Mouse (Mus musculus) limb, embryonic 11.5 days (tissue): ENCODE measurements around the gene Tbc1d10c. TPM values are rescaled to one million over a fixed set of nuclear protein-coding genes. Genes with fewer than 3 reads are reported as not detected.
"Not testable (repeated sequence)": the region's sequence is repeated elsewhere in the genome, so short reads cannot be mapped to it uniquely, and the experiment has no call there.

ENCODE experiments used
- ATAC-seq: fragments of 200-750 bp; cut with Nextera tagmentation; 2 replicates; pipeline ENCODE4 v1.8.0; 2017; ENCODE audit warnings: low read depth; ENCODE audit not compliant: insufficient number of reproducible peaks, low FRiP score, low TSS enrichment
- DNase-seq: peaks from one replicate; pipeline ENCODE4 v3.0.0-alpha.2; 2015; ENCODE audit warnings: low spot score
- H3K27ac ChIP-seq: fragments of 300-500 bp; sonication (generic); replicated peaks from 2 replicates; pipeline ENCODE4 v1.5.1; 2014; ENCODE audit warnings: low read depth, mild to moderate bottlenecking, low read length
- H3K27me3 ChIP-seq: fragments of 300-500 bp; sonication (generic); 2 replicates; pipeline ENCODE4 v1.6.1; 2014; ENCODE audit warnings: mild to moderate bottlenecking, low read length, mixed read lengths; ENCODE audit not compliant: control insufficient read depth, insufficient read depth
- H3K36me3 ChIP-seq: fragments of 300-500 bp; sonication (generic); 2 replicates; pipeline ENCODE4 v1.6.1; 2014; ENCODE audit warnings: mild to moderate bottlenecking, low read length, moderate library complexity, mixed read lengths; ENCODE audit not compliant: control insufficient read depth, insufficient read depth
- H3K4me1 ChIP-seq: fragments of 300-500 bp; sonication (generic); 2 replicates; pipeline ENCODE4 v1.6.1; 2014; ENCODE audit warnings: low read length, mixed read lengths; ENCODE audit not compliant: control insufficient read depth, insufficient read depth
- H3K4me2 ChIP-seq: fragments of 300-500 bp; sonication (generic); 2 replicates; pipeline ENCODE4 v1.6.1; 2014; ENCODE audit warnings: low read depth, mild to moderate bottlenecking, moderate library complexity; ENCODE audit not compliant: severe bottlenecking
- H3K4me3 ChIP-seq: fragments of 300-500 bp; sonication (generic); 2 replicates; pipeline ENCODE4 v1.5.1; 2014; ENCODE audit warnings: low read depth, low read length
- H3K9ac ChIP-seq: fragments of 300-500 bp; sonication (generic); 2 replicates; pipeline ENCODE4 v1.6.1; 2014; ENCODE audit warnings: mild to moderate bottlenecking, low read length
- H3K9me3 ChIP-seq: fragments of 300-500 bp; sonication (generic); 2 replicates; pipeline ENCODE4 v1.6.1; 2016; ENCODE audit warnings: low read length; ENCODE audit not compliant: control insufficient read depth
- WGBS: fragments of 180-500 bp; shearing (Covaris S2); extraction: QIAGEN DNeasy Blood & Tissue Kit; methylation state at CpG from one replicate; pipeline ENCODE4 v1.1.7; 2014; 5-methylcytosine and 5-hydroxymethylcytosine counted together
- polyA plus RNA-seq: library from polyadenylated mRNA; unstranded; fragments of >200 nt; fragmentation: Nextera tagmentation; extraction: Ambion mirVana; gene quantifications from 2 replicates; pipeline ENCODE4 v1.2.1, GENCODE M21; 2014

The Tbc1d10c gene
- polyA plus RNA-seq, 1 experiment from 2014 or later, result 0.89 TPM

GRCm38 (mm10) chr19:4142416-4143173 lies 48.5 kb downstream of the Tbc1d10c start:
- H3K27ac ChIP-seq, result no peak overlapping the region
- no peak overlapping the region for H3K4me3 ChIP-seq
- DNase-seq (no peak), ATAC-seq (no peak)
- H3K27me3 ChIP-seq, result no peaks in the 10 kb centered on the region
- WGBS, result 91% methylated on average over 18 of the region's 18 CpGs
- no peak overlapping the region for H3K9ac ChIP-seq
- H3K4me1 ChIP-seq, result 0 out of 2 replicates have a peak, but pooled peaks cover under 1% of the 10 kb centered on the region
- no peaks in the 10 kb centered on the region for H3K9me3 ChIP-seq
- no peaks in the 10 kb centered on the region for H3K36me3 ChIP-seq
- no peak overlapping the region for H3K4me2 ChIP-seq

DNA sequence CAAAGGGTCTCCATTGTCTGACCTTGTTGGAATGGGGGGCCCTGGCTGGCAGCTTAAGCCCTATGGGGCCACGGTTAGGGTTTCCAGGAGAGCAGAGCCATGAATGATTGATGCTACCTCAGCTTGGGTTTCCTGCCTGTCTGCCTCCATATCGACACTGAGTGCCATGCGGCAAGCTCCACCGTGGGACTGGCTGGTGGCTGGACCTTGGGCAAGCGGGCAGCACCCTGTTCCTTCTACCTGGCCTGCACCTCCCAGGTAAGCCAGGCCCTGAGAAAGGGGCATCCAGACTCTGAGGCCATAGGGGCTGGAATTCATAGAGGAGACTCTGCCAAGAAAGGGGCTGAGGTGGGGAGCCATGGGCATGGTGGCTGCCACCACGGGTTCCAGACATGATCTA lies 50.9 kb downstream of the Tbc1d10c start:
- Histone ChIP-seq H3K27me3 (no peaks in the 10 kb centered on the region), H3K9me3 (no peaks in the 10 kb centered on the region), H3K27ac (no peak overlapping the region), H3K9ac (no peak overlapping the region), H3K4me1 (no peaks in the 10 kb centered on the region), H3K4me3 (no peak overlapping the region), H3K36me3 (no peaks in the 10 kb centered on the region), H3K4me2 (no peak overlapping the region)
- ATAC-seq (no peak), DNase-seq (no peak)
- WGBS, result 82% methylated on average over 6 of the region's 6 CpGs

DNA sequence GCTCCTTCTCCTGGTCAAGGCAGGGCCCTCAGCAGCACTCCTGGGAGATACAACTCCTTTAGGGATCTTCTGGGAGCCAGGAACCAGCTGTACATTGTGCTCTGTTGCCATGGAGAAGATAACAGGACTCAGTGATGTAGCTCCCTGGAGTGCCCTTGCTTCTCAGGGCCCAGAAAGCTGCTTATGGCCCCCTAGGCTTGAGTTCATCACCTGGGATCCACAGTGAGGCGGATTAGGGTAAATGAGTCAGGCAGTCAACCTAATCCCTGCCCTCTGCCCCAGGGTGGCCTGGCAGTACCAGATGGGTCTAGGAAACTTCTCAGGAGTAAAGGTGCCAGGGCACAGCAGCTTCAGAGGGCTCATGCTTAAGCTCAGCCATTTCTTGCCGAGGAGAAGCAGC lies 51.6 kb downstream of the Tbc1d10c start, which contains the start of gene Gpr152:
Gpr152 (plus strand) TSS at position 342 of the 400 bp plus-strand sequence.
- ATAC-seq (no peak), DNase-seq (no peak)
- H3K9ac ChIP-seq, result no peak within 1 kb of the TSS
- no peaks in the 10 kb centered on the region for H3K9me3 ChIP-seq
- no peaks in the 10 kb centered on the region for H3K4me1 ChIP-seq
- no peak within 1 kb of the TSS for H3K27ac ChIP-seq
- no peak within 1 kb of the TSS for H3K4me2 ChIP-seq
- no peaks in the 10 kb centered on the region for H3K36me3 ChIP-seq
- no peak within 1 kb of the TSS for H3K4me3 ChIP-seq
- H3K27me3 ChIP-seq, result no peaks in the 10 kb centered on the region
- 68% methylated on average over 2 of the region's 2 CpGs for WGBS

DNA sequence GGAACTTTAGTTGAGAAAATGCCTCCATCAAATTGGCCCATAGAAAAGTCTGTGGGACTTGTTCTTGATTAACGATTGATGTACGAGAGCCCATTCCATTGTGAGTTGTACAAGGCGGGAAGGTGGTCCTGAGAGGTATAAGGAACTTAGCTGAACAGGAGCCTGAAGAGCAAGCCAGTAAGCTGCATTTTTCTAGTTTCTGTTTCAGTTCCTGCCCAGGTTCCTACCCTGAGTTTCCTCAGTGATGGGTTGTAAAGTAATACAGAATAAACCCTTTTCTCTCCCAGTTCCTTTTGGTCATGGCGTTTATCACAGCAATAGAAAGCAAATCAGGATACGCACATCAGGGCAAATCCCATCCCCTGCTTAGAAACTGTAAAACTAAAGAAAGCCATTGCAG lies 53.2 kb downstream of the Tbc1d10c start:
- no peak for ATAC-seq
- no peak overlapping the region for H3K9ac ChIP-seq
- no peaks in the 10 kb centered on the region for H3K36me3 ChIP-seq
- H3K4me2 ChIP-seq, result no peak overlapping the region
- H3K4me1 ChIP-seq, result no peaks in the 10 kb centered on the region
- no peak for DNase-seq
- WGBS, result 85% methylated on average over 5 of the region's 5 CpGs
- H3K27ac ChIP-seq, result no peak overlapping the region
- no peak overlapping the region for H3K4me3 ChIP-seq
- H3K9me3 ChIP-seq, result no peaks in the 10 kb centered on the region
- H3K27me3 ChIP-seq, result no peaks in the 10 kb centered on the region

- Histone ChIP-seq H3K27me3 (no peaks in the 10 kb centered on the region), H3K9me3 (no peaks in the 10 kb centered on the region), H3K4me3 (no peak overlapping the region), H3K9ac (no peak overlapping the region), H3K36me3 (peaks cover 8% of the 10 kb centered on the region; the same call in 1 of the 2 replicates), H3K4me2 (no peak overlapping the region), H3K27ac (no peak overlapping the region), H3K4me1 (no peaks in the 10 kb centered on the region)
- ATAC-seq (no peak), DNase-seq (no peak)
- WGBS, result 80% methylated on average over 5 of the region's 5 CpGs
Observed at GRCm38 (mm10) chr19:4136463-4136862, 54.6 kb downstream of the Tbc1d10c start.

GRCm38 (mm10) chr19:4135963-4136345 lies 55.1 kb downstream of the Tbc1d10c start:
- H3K4me1 ChIP-seq, H3K36me3 ChIP-seq, H3K4me3 ChIP-seq, H3K27me3 ChIP-seq, H3K4me2 ChIP-seq, H3K9ac ChIP-seq, H3K27ac ChIP-seq, H3K9me3 ChIP-seq, ATAC-seq, DNase-seq: not testable (repeated sequence)
- WGBS, result 25% methylated on average over 8 of the region's 8 CpGs

DNA sequence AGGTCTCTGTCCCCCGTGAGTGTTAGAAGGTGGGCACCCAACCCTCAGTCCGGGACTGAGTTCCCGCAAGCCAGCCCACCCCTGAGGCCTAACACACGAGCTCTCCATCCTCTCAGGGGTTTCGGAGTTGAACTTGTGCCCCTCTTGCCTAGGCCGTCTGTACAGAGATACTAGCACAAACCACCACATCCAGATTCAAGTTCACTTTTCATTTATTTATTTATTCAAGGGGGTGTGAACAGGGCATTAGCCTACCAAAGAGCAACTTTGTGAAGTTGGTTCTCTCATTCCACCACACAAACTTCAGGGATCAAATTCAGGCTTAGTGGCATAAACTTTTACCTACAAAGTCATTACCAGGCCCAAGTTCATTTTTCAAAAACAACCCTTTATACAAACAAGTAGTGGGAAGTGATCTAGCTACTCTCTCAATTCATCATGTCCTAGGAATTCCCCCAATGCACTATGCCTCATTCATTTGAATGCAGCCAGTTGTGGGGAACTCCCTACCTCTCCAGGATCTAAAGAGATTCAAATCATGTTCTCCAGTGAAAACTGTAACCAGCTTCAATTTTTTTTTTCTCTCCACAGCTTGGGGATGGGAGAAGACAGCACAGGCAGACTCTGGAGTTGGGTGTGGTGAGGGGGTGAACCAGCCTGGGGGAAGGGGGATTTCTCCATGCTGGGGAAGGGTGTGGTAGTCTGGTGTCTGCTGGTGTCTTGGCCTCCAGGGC lies 55.7 kb downstream of the Tbc1d10c start:
- H3K4me2 ChIP-seq, H3K9me3 ChIP-seq, H3K27ac ChIP-seq, H3K4me1 ChIP-seq, H3K4me3 ChIP-seq, DNase-seq, H3K36me3 ChIP-seq, H3K27me3 ChIP-seq, H3K9ac ChIP-seq, ATAC-seq: not testable (repeated sequence)
- 79% methylated on average over 6 of the region's 6 CpGs for WGBS

GRCm38 (mm10) chr19:4134354-4134753 lies 56.7 kb downstream of the Tbc1d10c start:
- Histone ChIP-seq H3K9me3 (no peaks in the 10 kb centered on the region), H3K4me1 (no peaks in the 10 kb centered on the region), H3K9ac (no peak overlapping the region), H3K36me3 (peaks cover 8% of the 10 kb centered on the region; the same call in 1 of the 2 replicates), H3K4me3 (no peak overlapping the region), H3K27me3 (no peaks in the 10 kb centered on the region), H3K27ac (no peak overlapping the region), H3K4me2 (no peak overlapping the region)
- DNase-seq (no peak), ATAC-seq (no peak)
- WGBS, result 94% methylated on average over 4 of the region's 4 CpGs
